Mouse (Mus musculus): Measurements from ENCODE around the gene Vmn2r88. TPM values are rescaled to one million over a fixed set of nuclear protein-coding genes. Genes with fewer than 3 reads are reported as not detected.
"Not testable (repeated sequence)": the region's sequence is repeated elsewhere in the genome, so short reads cannot be mapped to it uniquely, and the experiment has no call there.

Vmn2r88 gene
- polyA plus RNA-seq (2016; fragmentation: Nextera tagmentation; extraction: Ambion mirVana), result not detected in 2 replicates

GRCm38 (mm10) chr14:51410520-51410919 is at the start of gene Vmn2r88:
Gene Vmn2r88, plus strand, starts transcription at chr14:51410820.
- WGBS, result 77% methylated on average over 1 of the region's 1 CpGs
- no peaks in the 10 kb centered on the region for H3K27me3 ChIP-seq (ENCODE audit: low read depth, poor library complexity, severe bottlenecking)
- no peaks in the 10 kb centered on the region for H3K4me1 ChIP-seq

GRCm38 (mm10) chr14:51361456-51361855 is 49.2 kb upstream of the Vmn2r88 start, which contains the start of gene Gm7247:
Gene Gm7247, plus strand, starts transcription at chr14:51361756.
- DNase-seq (ENCODE audit: low spot score), result no peak
- H3K36me3 ChIP-seq, result no peaks in the 10 kb centered on the region
- H3K4me3 ChIP-seq, result no peak within 1 kb of the TSS
- WGBS, result 95% methylated on average over 1 of the region's 1 CpGs
- H3K27ac ChIP-seq (replicated peaks), result no peak within 1 kb of the TSS
- H3K27me3 ChIP-seq (ENCODE audit: low read depth, poor library complexity, severe bottlenecking), result peaks cover 30% of the 10 kb centered on the region
- no peaks in the 10 kb centered on the region for H3K9me3 ChIP-seq (replicated peaks)
- H3K4me1 ChIP-seq, result peaks cover 3% of the 10 kb centered on the region; the same call in 1 of the 2 replicates

More at GRCm38 (mm10) chr14:51410520-51410919, at the start of gene Vmn2r88:
- no peaks in the 10 kb centered on the region for H3K9me3 ChIP-seq (replicated peaks)
- H3K36me3 ChIP-seq, result no peaks in the 10 kb centered on the region
- no peak within 1 kb of the TSS for H3K4me3 ChIP-seq
- DNase-seq (ENCODE audit: low spot score), result no peak
- no peak within 1 kb of the TSS for H3K27ac ChIP-seq (replicated peaks)

GRCm38 (mm10) chr14:51382805-51383204 is 27.8 kb upstream of the Vmn2r88 start:
- H3K36me3 ChIP-seq, result no peaks in the 10 kb centered on the region
- no peak overlapping the region for H3K4me3 ChIP-seq
- no peak for DNase-seq (ENCODE audit: low spot score)
- no peaks in the 10 kb centered on the region for H3K4me1 ChIP-seq
- H3K9me3 ChIP-seq (replicated peaks), result peaks cover 23% of the 10 kb centered on the region
- no peak overlapping the region for H3K27ac ChIP-seq (replicated peaks)
- 93% methylated on average over 20 of the region's 20 CpGs for WGBS
- H3K27me3 ChIP-seq (ENCODE audit: low read depth, poor library complexity, severe bottlenecking), result no peaks in the 10 kb centered on the region

- Histone ChIP-seq H3K27me3 (ENCODE audit: low read depth, poor library complexity, severe bottlenecking) (no peaks in the 10 kb centered on the region), H3K4me3 (no peak overlapping the region), H3K4me1 (no peaks in the 10 kb centered on the region), H3K27ac (replicated peaks) (no peak overlapping the region), H3K36me3 (no peaks in the 10 kb centered on the region), H3K9me3 (replicated peaks) (peaks cover 28% of the 10 kb centered on the region)
- WGBS, result 96% methylated on average over 10 of the region's 10 CpGs
- peak; percentile 18 for DNase-seq (ENCODE audit: low spot score)
Observed at GRCm38 (mm10) chr14:51384351-51384750, 26.3 kb upstream of the Vmn2r88 start.

- 89% methylated on average over 4 of the region's 4 CpGs for WGBS
- no peaks in the 10 kb centered on the region for H3K27me3 ChIP-seq (ENCODE audit: low read depth, poor library complexity, severe bottlenecking)
Observed at GRCm38 (mm10) chr14:51385741-51386140, 24.9 kb upstream of the Vmn2r88 start.

GRCm38 (mm10) chr14:51387768-51388167 is 22.9 kb upstream of the Vmn2r88 start:
- Histone ChIP-seq H3K9me3 (replicated peaks) (peaks cover 23% of the 10 kb centered on the region), H3K27me3 (ENCODE audit: low read depth, poor library complexity, severe bottlenecking) (no peaks in the 10 kb centered on the region), H3K4me1 (no peaks in the 10 kb centered on the region), H3K36me3 (no peaks in the 10 kb centered on the region), H3K27ac (replicated peaks) (no peak overlapping the region), H3K4me3 (no peak overlapping the region)
- 95% methylated on average over 8 of the region's 8 CpGs for WGBS
- DNase-seq (ENCODE audit: low spot score), result no peak

More at GRCm38 (mm10) chr14:51385741-51386140, 24.9 kb upstream of the Vmn2r88 start:
- H3K27ac ChIP-seq (replicated peaks), result no peak overlapping the region
- H3K4me1 ChIP-seq, result no peaks in the 10 kb centered on the region
- H3K36me3 ChIP-seq, result no peaks in the 10 kb centered on the region
- H3K4me3 ChIP-seq, result no peak overlapping the region
- H3K9me3 ChIP-seq (replicated peaks), result peaks cover 28% of the 10 kb centered on the region
- DNase-seq (ENCODE audit: low spot score), result peak; percentile 41

GRCm38 (mm10) chr14:51388222-51388621 is 22.4 kb upstream of the Vmn2r88 start:
- H3K4me1 ChIP-seq, result no peaks in the 10 kb centered on the region
- H3K4me3 ChIP-seq, result no peak overlapping the region
- no peak overlapping the region for H3K27ac ChIP-seq (replicated peaks)
- WGBS, result 93% methylated on average over 9 of the region's 9 CpGs
- H3K36me3 ChIP-seq, result no peaks in the 10 kb centered on the region
- peaks cover 19% of the 10 kb centered on the region for H3K9me3 ChIP-seq (replicated peaks)
- DNase-seq (ENCODE audit: low spot score), result peak; percentile 27
- no peaks in the 10 kb centered on the region for H3K27me3 ChIP-seq (ENCODE audit: low read depth, poor library complexity, severe bottlenecking)

GRCm38 (mm10) chr14:51423885-51424284 is 13.3 kb downstream of the Vmn2r88 start:
- Histone ChIP-seq H3K27ac (replicated peaks) (no peak overlapping the region), H3K4me3 (no peak overlapping the region), H3K4me1 (no peaks in the 10 kb centered on the region), H3K36me3 (no peaks in the 10 kb centered on the region), H3K27me3 (ENCODE audit: low read depth, poor library complexity, severe bottlenecking) (no peaks in the 10 kb centered on the region), H3K9me3 (replicated peaks) (no peaks in the 10 kb centered on the region)
- WGBS, result 76% methylated on average over 2 of the region's 2 CpGs
- no peak for DNase-seq (ENCODE audit: low spot score)

- H3K4me3 ChIP-seq; DNase-seq (ENCODE audit: low spot score); H3K27ac ChIP-seq (replicated peaks); H3K9me3 ChIP-seq (replicated peaks); H3K4me1 ChIP-seq; H3K36me3 ChIP-seq; H3K27me3 ChIP-seq (ENCODE audit: low read depth, poor library complexity, severe bottlenecking): not testable (repeated sequence)
Observed at GRCm38 (mm10) chr14:51430138-51430537, 19.5 kb downstream of the Vmn2r88 start.

GRCm38 (mm10) chr14:51434546-51434945 is 23.9 kb downstream of the Vmn2r88 start:
- Histone ChIP-seq H3K36me3 (no peaks in the 10 kb centered on the region), H3K4me3 (no peak overlapping the region), H3K4me1 (no peaks in the 10 kb centered on the region), H3K9me3 (replicated peaks) (peaks cover 28% of the 10 kb centered on the region), H3K27me3 (ENCODE audit: low read depth, poor library complexity, severe bottlenecking) (no peaks in the 10 kb centered on the region), H3K27ac (replicated peaks) (no peak overlapping the region)
- WGBS, result 91% methylated on average over 16 of the region's 16 CpGs
- no peak for DNase-seq (ENCODE audit: low spot score)

- WGBS, result 95% methylated on average over 26 of the region's 26 CpGs
- no peak overlapping the region for H3K27ac ChIP-seq (replicated peaks)
Observed at GRCm38 (mm10) chr14:51435020-51435419, 24.4 kb downstream of the Vmn2r88 start.

GRCm38 (mm10) chr14:51438955-51439354 is 28.3 kb downstream of the Vmn2r88 start:
- H3K4me1 ChIP-seq, result no peaks in the 10 kb centered on the region
- 80% methylated on average over 4 of the region's 4 CpGs for WGBS
- DNase-seq (ENCODE audit: low spot score), result no peak
- H3K27me3 ChIP-seq (ENCODE audit: low read depth, poor library complexity, severe bottlenecking), result no peaks in the 10 kb centered on the region
- H3K9me3 ChIP-seq (replicated peaks), result peaks cover 28% of the 10 kb centered on the region
- no peaks in the 10 kb centered on the region for H3K36me3 ChIP-seq
- H3K27ac ChIP-seq (replicated peaks), result no peak overlapping the region
- H3K4me3 ChIP-seq, result no peak overlapping the region

More at GRCm38 (mm10) chr14:51435020-51435419, 24.4 kb downstream of the Vmn2r88 start:
- no peak overlapping the region for H3K4me3 ChIP-seq
- no peak for DNase-seq (ENCODE audit: low spot score)
- H3K36me3 ChIP-seq, result no peaks in the 10 kb centered on the region
- H3K4me1 ChIP-seq, result no peaks in the 10 kb centered on the region
- peaks cover 28% of the 10 kb centered on the region for H3K9me3 ChIP-seq (replicated peaks)
- H3K27me3 ChIP-seq (ENCODE audit: low read depth, poor library complexity, severe bottlenecking), result no peaks in the 10 kb centered on the region

- H3K27ac ChIP-seq (replicated peaks); H3K27me3 ChIP-seq (ENCODE audit: low read depth, poor library complexity, severe bottlenecking); H3K4me3 ChIP-seq; H3K9me3 ChIP-seq (replicated peaks); H3K36me3 ChIP-seq; DNase-seq (ENCODE audit: low spot score); H3K4me1 ChIP-seq: not testable (repeated sequence)
- 84% methylated on average over 2 of the region's 2 CpGs for WGBS
Observed at GRCm38 (mm10) chr14:51451557-51451956, 40.9 kb downstream of the Vmn2r88 start, which contains the start of gene Vmn2r89. Gene Vmn2r89, plus strand, starts transcription at chr14:51451857.

All from midbrain, embryonic 10.5 days (tissue).